Mouse (Mus musculus) neural tube, embryonic 14.5 days (tissue): ENCODE results near the gene Flii. TPM values are rescaled to one million over a fixed set of nuclear protein-coding genes. Genes with fewer than 3 reads are reported as not detected.

Source experiments
- ATAC-seq: fragments of 200-750 bp; cut with Nextera tagmentation; 2 replicates; pipeline ENCODE4 v1.8.0; 2017; ENCODE audit warnings: low read depth, mild to moderate bottlenecking, moderate TSS enrichment, moderate library complexity
- H3K27ac ChIP-seq: fragments of 300-500 bp; sonication (generic); 2 replicates; pipeline ENCODE4 v1.5.1; 2014; ENCODE audit warnings: low read depth, mild to moderate bottlenecking, control low read depth, low read length, moderate library complexity, mixed read lengths
- H3K27me3 ChIP-seq: fragments of 300-500 bp; sonication (generic); 2 replicates; pipeline ENCODE4 v1.6.1; 2014; ENCODE audit warnings: low read length; ENCODE audit not compliant: control insufficient read depth, insufficient read depth
- H3K36me3 ChIP-seq: fragments of 300-500 bp; sonication (generic); 2 replicates; pipeline ENCODE4 v1.6.1; 2014; ENCODE audit warnings: low read length, mixed read lengths; ENCODE audit not compliant: control insufficient read depth, insufficient read depth
- H3K4me1 ChIP-seq: fragments of 300-500 bp; sonication (generic); 2 replicates; pipeline ENCODE4 v1.6.1; 2014; ENCODE audit warnings: low read length; ENCODE audit not compliant: control insufficient read depth, insufficient read depth
- H3K4me2 ChIP-seq: fragments of 300-500 bp; sonication (generic); 2 replicates; pipeline ENCODE4 v1.6.1; 2014; ENCODE audit warnings: mild to moderate bottlenecking, low read depth, low read length, control low read depth
- H3K4me3 ChIP-seq: fragments of 300-500 bp; sonication (generic); 2 replicates; pipeline ENCODE4 v1.5.1; 2014; ENCODE audit warnings: low read depth, low read length, control low read depth, mixed read lengths
- H3K9ac ChIP-seq: fragments of 300-500 bp; sonication (generic); replicated peaks from 2 replicates; pipeline ENCODE4 v1.6.1; 2014; ENCODE audit warnings: low read depth, mild to moderate bottlenecking, control low read depth, low read length, mixed read lengths
- H3K9me3 ChIP-seq: fragments of 300-500 bp; sonication (generic); 2 replicates; pipeline ENCODE4 v1.6.1; 2016; ENCODE audit warnings: low read length; ENCODE audit not compliant: control insufficient read depth
- WGBS: fragments of 180-500 bp; shearing (Covaris S2); extraction: QIAGEN DNeasy Blood & Tissue Kit; methylation state at CpG from one replicate; pipeline ENCODE4 v1.1.7; 2014; 5-methylcytosine and 5-hydroxymethylcytosine counted together
- polyA plus RNA-seq: library from polyadenylated mRNA; unstranded; fragments of >200 nt; fragmentation: Nextera tagmentation; extraction: Ambion mirVana; gene quantifications from 2 replicates; pipeline ENCODE4 v1.2.1, GENCODE M21; 2014

Flii gene
- polyA plus RNA-seq, 1 experiment from 2014 or later, result 52.9 TPM

GRCm38 (mm10) chr11:60761681-60762080, 34.6 kb upstream of the Flii start:
- 97% methylated on average over 3 of the region's 3 CpGs for WGBS
- Histone ChIP-seq H3K27ac (no peak overlapping the region), H3K9ac (no peak overlapping the region), H3K4me3 (no peak overlapping the region), H3K4me1 (no peaks in the 10 kb centered on the region), H3K9me3 (no peaks in the 10 kb centered on the region), H3K36me3 (peaks cover 4% of the 10 kb centered on the region; the same call in 1 of the 2 replicates), H3K4me2 (no peak overlapping the region), H3K27me3 (no peaks in the 10 kb centered on the region)
- ATAC-seq, result no peak

- Histone ChIP-seq H3K36me3 (peaks cover 21% of the 10 kb centered on the region; the same call in 1 of the 2 replicates), H3K27ac (no peak overlapping the region), H3K9me3 (no peaks in the 10 kb centered on the region), H3K27me3 (no peaks in the 10 kb centered on the region), H3K4me2 (no peak overlapping the region), H3K4me3 (no peak overlapping the region), H3K4me1 (no peaks in the 10 kb centered on the region), H3K9ac (no peak overlapping the region)
- ATAC-seq, result no peak
- WGBS, result 96% methylated on average over 7 of the region's 7 CpGs
Observed at GRCm38 (mm10) chr11:60755570-60755969, 28.5 kb upstream of the Flii start.

GRCm38 (mm10) chr11:60740321-60740720, 13.3 kb upstream of the Flii start:
- H3K4me3 ChIP-seq, result no peak overlapping the region
- 77% methylated on average over 3 of the region's 3 CpGs for WGBS
- H3K36me3 ChIP-seq, result peaks cover 35% of the 10 kb centered on the region
- no peaks in the 10 kb centered on the region for H3K4me1 ChIP-seq
- no peak overlapping the region for H3K9ac ChIP-seq
- H3K9me3 ChIP-seq, result no peaks in the 10 kb centered on the region
- no peak overlapping the region for H3K27ac ChIP-seq
- no peak overlapping the region for H3K4me2 ChIP-seq
- no peaks in the 10 kb centered on the region for H3K27me3 ChIP-seq
- ATAC-seq, result no peak

GRCm38 (mm10) chr11:60737450-60737849, 10.4 kb upstream of the Flii start:
- peaks cover 18% of the 10 kb centered on the region for H3K36me3 ChIP-seq
- H3K27me3 ChIP-seq, result no peaks in the 10 kb centered on the region
- no peak for ATAC-seq
- no peak overlapping the region for H3K9ac ChIP-seq
- H3K4me2 ChIP-seq, result no peak overlapping the region
- H3K9me3 ChIP-seq, result no peaks in the 10 kb centered on the region
- H3K27ac ChIP-seq, result no peak overlapping the region
- no peaks in the 10 kb centered on the region for H3K4me1 ChIP-seq
- H3K4me3 ChIP-seq, result no peak overlapping the region

GRCm38 (mm10) chr11:60736491-60736890, 9.4 kb upstream of the Flii start:
- H3K4me2 ChIP-seq, result no peak overlapping the region
- H3K4me1 ChIP-seq, result no peaks in the 10 kb centered on the region
- H3K9ac ChIP-seq, result no peak overlapping the region
- WGBS, result 96% methylated on average over 3 of the region's 3 CpGs
- no peak overlapping the region for H3K27ac ChIP-seq
- H3K9me3 ChIP-seq, result no peaks in the 10 kb centered on the region
- H3K4me3 ChIP-seq, result no peak overlapping the region
- ATAC-seq, result no peak
- H3K36me3 ChIP-seq, result peaks cover 17% of the 10 kb centered on the region
- no peaks in the 10 kb centered on the region for H3K27me3 ChIP-seq

GRCm38 (mm10) chr11:60735191-60735590, 8.1 kb upstream of the Flii start:
- Histone ChIP-seq H3K27ac (no peak overlapping the region), H3K27me3 (no peaks in the 10 kb centered on the region), H3K9me3 (no peaks in the 10 kb centered on the region), H3K9ac (no peak overlapping the region), H3K36me3 (peaks cover 21% of the 10 kb centered on the region), H3K4me2 (no peak overlapping the region), H3K4me3 (no peak overlapping the region), H3K4me1 (no peaks in the 10 kb centered on the region)
- ATAC-seq, result no peak
- 79% methylated on average over 5 of the region's 5 CpGs for WGBS

- no peak overlapping the region for H3K9ac ChIP-seq
- no peaks in the 10 kb centered on the region for H3K27me3 ChIP-seq
- H3K36me3 ChIP-seq, result peaks cover 19% of the 10 kb centered on the region
- H3K4me1 ChIP-seq, result no peaks in the 10 kb centered on the region
- no peak overlapping the region for H3K4me3 ChIP-seq
- 84% methylated on average over 2 of the region's 2 CpGs for WGBS
- no peaks in the 10 kb centered on the region for H3K9me3 ChIP-seq
- no peak overlapping the region for H3K27ac ChIP-seq
- H3K4me2 ChIP-seq, result no peak overlapping the region
- no peak for ATAC-seq
Observed at GRCm38 (mm10) chr11:60734206-60734605, 7.1 kb upstream of the Flii start.

- Histone ChIP-seq H3K4me2 (no peak overlapping the region), H3K4me1 (peaks cover 13% of the 10 kb centered on the region), H3K4me3 (no peak overlapping the region), H3K9me3 (no peaks in the 10 kb centered on the region), H3K36me3 (peaks cover 19% of the 10 kb centered on the region), H3K9ac (no peak overlapping the region), H3K27me3 (no peaks in the 10 kb centered on the region), H3K27ac (no peak overlapping the region)
- no peak for ATAC-seq
- 93% methylated on average over 14 of the region's 14 CpGs for WGBS
Observed at GRCm38 (mm10) chr11:60731251-60731650, 4.2 kb upstream of the Flii start.

- Histone ChIP-seq H3K9me3 (no peaks in the 10 kb centered on the region), H3K4me3 (no peak overlapping the region), H3K9ac (no peak overlapping the region), H3K27ac (no peak overlapping the region), H3K27me3 (no peaks in the 10 kb centered on the region), H3K36me3 (peaks cover 16% of the 10 kb centered on the region), H3K4me2 (no peak overlapping the region), H3K4me1 (peaks cover 13% of the 10 kb centered on the region)
- no peak for ATAC-seq
- 89% methylated on average over 9 of the region's 9 CpGs for WGBS
Observed at GRCm38 (mm10) chr11:60730169-60730568, 3.1 kb upstream of the Flii start.
